Mouse (Mus musculus) right cerebral cortex, postnatal 36 days (tissue): Measurements from ENCODE around the gene Ahnak2.

ENCODE experiments used
- DNase-seq, 2 experiments: peaks; one replicate each; pipeline ENCODE4 v3.0.0; 2022; ENCODE audit warnings: low spot score in 2 of 2, mixed read lengths in 1 of 2

Ahnak2 gene

GRCm38 (mm10) chr12:112796551-112797510 lies 5.6 kb downstream of the Ahnak2 start:
- DNase-seq, result no peak

GRCm38 (mm10) chr12:112795466-112796104 lies 6.9 kb downstream of the Ahnak2 start:
- DNase-seq, result no peak

GRCm38 (mm10) chr12:112794998-112795397 lies 7.5 kb downstream of the Ahnak2 start:
- no peak for DNase-seq

- no peak for DNase-seq
Measured at GRCm38 (mm10) chr12:112794356-112794816, 8.1 kb downstream of the Ahnak2 start.

- DNase-seq, result no peak
Measured at GRCm38 (mm10) chr12:112793601-112794355, 8.7 kb downstream of the Ahnak2 start.

- DNase-seq, result no peak
Measured at GRCm38 (mm10) chr12:112791026-112791425, 11.4 kb downstream of the Ahnak2 start.

- no peak for DNase-seq
Measured at GRCm38 (mm10) chr12:112774481-112774880, 28.0 kb downstream of the Ahnak2 start.

GRCm38 (mm10) chr12:112774026-112774425 lies 28.4 kb downstream of the Ahnak2 start:
- DNase-seq, result no peak

GRCm38 (mm10) chr12:112773366-112773765 lies 29.1 kb downstream of the Ahnak2 start:
- no peak for DNase-seq

- DNase-seq, result no peak
Measured at GRCm38 (mm10) chr12:112772306-112772705, 30.2 kb downstream of the Ahnak2 start.

GRCm38 (mm10) chr12:112770396-112770795 lies 32.1 kb downstream of the Ahnak2 start:
- DNase-seq, result no peak

- no peak for DNase-seq
Measured at GRCm38 (mm10) chr12:112769751-112770150, 32.7 kb downstream of the Ahnak2 start.

- no peak for DNase-seq
Measured at GRCm38 (mm10) chr12:112769031-112769430, 33.4 kb downstream of the Ahnak2 start.

- no peak for DNase-seq
Measured at GRCm38 (mm10) chr12:112768166-112768565, 34.3 kb downstream of the Ahnak2 start.

- no peak for DNase-seq
Measured at GRCm38 (mm10) chr12:112767036-112767890, 35.2 kb downstream of the Ahnak2 start.

- DNase-seq, result no peak
Measured at GRCm38 (mm10) chr12:112766586-112766985, 35.9 kb downstream of the Ahnak2 start.

- DNase-seq, result no peak
Measured at GRCm38 (mm10) chr12:112764991-112765390, 37.5 kb downstream of the Ahnak2 start.

- DNase-seq, result no peak
Measured at GRCm38 (mm10) chr12:112764141-112764540, 38.3 kb downstream of the Ahnak2 start.

GRCm38 (mm10) chr12:112763176-112763575 lies 39.3 kb downstream of the Ahnak2 start:
- DNase-seq, result no peak

GRCm38 (mm10) chr12:112762018-112762417 lies 40.4 kb downstream of the Ahnak2 start:
- DNase-seq, result no peak

GRCm38 (mm10) chr12:112761411-112761810 lies 41.0 kb downstream of the Ahnak2 start:
- DNase-seq, result no peak
